Mouse (Mus musculus) CH12.LX (cell line): ENCODE results near the gene Ggcx.
A peak's percentile ranks its signal among the peaks of the same experiment; 100 is the strongest.

Experiments used
- CHD1 ChIP-seq: IDR thresholded peaks from 2 replicates; pipeline ENCODE4 v1.6.1; 2012; ENCODE audit warnings: low read depth, low read length, improper control_type of control experiment, inconsistent platforms
- CTCF ChIP-seq, 2 experiments: IDR thresholded peaks in 1 of 2; conservative IDR thresholded peaks in 1 of 2; 2 replicates each; pipeline ENCODE4 v1.5.1; 2011 to 2012; ENCODE audit warnings: low read depth in 2 of 2, low read length in 2 of 2, improper control_type of control experiment in 1 of 2, inconsistent platforms in 1 of 2, mild to moderate bottlenecking in 1 of 2, moderate library complexity in 1 of 2
- POLR2A ChIP-seq: IDR thresholded peaks from 2 replicates; pipeline ENCODE4 v1.6.1; 2011; ENCODE audit warnings: low read depth, mild to moderate bottlenecking, improper control_type of control experiment, low read length

DNA sequence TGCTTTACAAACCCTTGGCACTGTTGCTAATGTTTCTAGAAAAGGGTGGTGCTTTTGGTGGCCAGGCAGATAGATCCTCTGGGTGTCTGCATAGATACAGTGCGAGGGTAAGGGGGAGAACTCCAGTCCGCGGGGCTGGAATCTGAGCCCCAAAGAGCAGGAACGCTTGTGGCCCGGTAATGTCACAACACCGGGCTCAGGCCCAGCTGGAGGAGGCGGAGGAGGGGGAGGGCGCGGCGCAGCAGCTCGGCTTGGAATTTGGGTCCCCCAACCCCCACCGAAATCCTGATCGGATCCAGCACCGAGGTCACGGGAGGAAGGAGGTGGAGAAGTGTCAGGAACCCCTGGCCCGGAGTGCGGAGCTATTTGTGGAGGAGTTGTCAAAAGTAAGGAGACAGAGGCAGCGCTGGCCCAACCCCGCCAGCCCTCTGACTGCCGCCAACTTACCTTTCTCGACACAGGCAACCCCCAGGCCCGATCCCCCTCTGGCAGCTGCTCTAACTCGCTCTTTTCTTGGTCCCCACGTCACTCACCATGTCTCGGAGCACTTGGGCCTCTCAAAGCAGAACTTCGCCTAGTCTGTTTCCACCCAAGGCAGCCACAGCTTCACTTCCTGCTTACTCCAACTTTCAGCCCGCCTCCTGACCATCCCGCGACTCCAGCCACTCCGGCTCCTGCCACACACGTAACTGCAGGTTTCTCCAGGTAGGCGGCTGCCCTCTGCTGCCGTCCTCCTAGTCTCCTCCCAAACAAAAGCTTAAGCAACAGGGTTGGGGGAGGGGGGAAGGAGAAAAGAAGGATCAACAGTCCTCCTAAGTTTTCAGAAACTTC is 24.0 kb upstream of the Ggcx start, which contains the start of gene Vamp8:
- TF ChIP-seq CTCF (conservative IDR thresholded peaks at IDR 0.05 in 1 of 2, IDR thresholded peaks at IDR 0.05 in 1 of 2; ENCODE audit: low read depth in 2 of 2, low read length in 2 of 2) (0 out of 4 replicates have a peak, but pooled peaks of 1 of the 2 experiments have one; percentile 24), POLR2A (peak; percentile 67), CHD1 (no peak)
